Mouse (Mus musculus) myocyte (in vitro differentiated cells): ENCODE results near the gene Synpo2. TPM values are rescaled to one million over a fixed set of nuclear protein-coding genes. Genes with fewer than 3 reads are reported as not detected.
"Not testable (repeated sequence)": the region's sequence is repeated elsewhere in the genome, so short reads cannot be mapped to it uniquely, and the experiment has no call there.

ENCODE experiments used
- H3K27me3 ChIP-seq: one replicate; pipeline ENCODE4 v1.6.1; 2011; ENCODE audit not compliant: control insufficient read depth, insufficient read depth, insufficient read length
- H3K36me3 ChIP-seq: one replicate; pipeline ENCODE4 v1.6.1; 2011; ENCODE audit not compliant: control insufficient read depth, insufficient read depth
- H3K4me2 ChIP-seq: one replicate; pipeline ENCODE4 v1.6.1; 2011; ENCODE audit warnings: low read depth, control low read depth
- H3K4me3 ChIP-seq: one replicate; pipeline ENCODE4 v1.5.1; 2011; ENCODE audit warnings: mild to moderate bottlenecking, control low read depth, moderate library complexity
- H3K79me2 ChIP-seq: one replicate; pipeline ENCODE4 v1.6.1; 2011; ENCODE audit not compliant: control insufficient read depth, insufficient read depth
- H3ac ChIP-seq: one replicate; pipeline ENCODE4 v1.6.1; 2011; ENCODE audit not compliant: control insufficient read depth, insufficient read length
- CEBPB ChIP-seq: IDR thresholded peaks from 2 replicates; pipeline ENCODE4 v1.6.1; 2011; ENCODE audit warnings: mild to moderate bottlenecking, moderate library complexity; ENCODE audit not compliant: poor library complexity, insufficient read depth, severe bottlenecking
- E2F4 ChIP-seq: IDR thresholded peaks from one replicate; pipeline ENCODE4 v1.6.1; 2011; ENCODE audit warnings: mild to moderate bottlenecking, control low read depth, moderate library complexity; ENCODE audit not compliant: insufficient read depth
- MAX ChIP-seq: IDR thresholded peaks from one replicate; pipeline ENCODE4 v1.6.1; 2011; ENCODE audit warnings: low read depth, mild to moderate bottlenecking, control low read depth
- MYOD1 ChIP-seq, 3 experiments: IDR thresholded peaks; one replicate each; pipeline ENCODE4 v1.6.1; 2011; ENCODE audit warnings: control low read depth in 2 of 3, low read depth in 2 of 3, mild to moderate bottlenecking in 2 of 3, moderate library complexity in 1 of 3; ENCODE audit not compliant: insufficient read length in 2 of 3, control insufficient read depth in 1 of 3
- MYOG ChIP-seq, 3 experiments: IDR thresholded peaks; one replicate each; pipeline ENCODE4 v1.6.1; 2011; ENCODE audit warnings: control low read depth in 2 of 3, low read depth in 2 of 3, mild to moderate bottlenecking in 2 of 3; ENCODE audit not compliant: insufficient read length in 2 of 3, control insufficient read depth in 1 of 3, insufficient read depth in 1 of 3
- POLR2A ChIP-seq: IDR thresholded peaks from one replicate; pipeline ENCODE4 v1.6.1; 2011; ENCODE audit warnings: low read depth, mild to moderate bottlenecking, control low read depth, moderate library complexity; ENCODE audit not compliant: insufficient read length
- POLR2AphosphoS2 ChIP-seq: IDR thresholded peaks from one replicate; pipeline ENCODE4 v1.6.1; 2011; ENCODE audit warnings: low read depth, control low read depth; ENCODE audit not compliant: insufficient read length
- REST ChIP-seq: IDR thresholded peaks from one replicate; pipeline ENCODE4 v1.6.1; 2011; ENCODE audit warnings: mild to moderate bottlenecking, control low read depth, moderate library complexity; ENCODE audit not compliant: insufficient read depth, insufficient read length
- SRF ChIP-seq: IDR thresholded peaks from one replicate; pipeline ENCODE4 v1.6.1; 2011; ENCODE audit warnings: low read depth; ENCODE audit not compliant: control insufficient read depth, insufficient read length
- TCF12 ChIP-seq: IDR thresholded peaks from one replicate; pipeline ENCODE4 v1.6.1; 2011; ENCODE audit warnings: mild to moderate bottlenecking, control low read depth; ENCODE audit not compliant: poor library complexity, insufficient read depth, severe bottlenecking
- TCF3 ChIP-seq: IDR thresholded peaks from one replicate; pipeline ENCODE4 v1.6.1; 2011; ENCODE audit warnings: low read depth, control low read depth; ENCODE audit not compliant: insufficient read length
- USF1 ChIP-seq: IDR thresholded peaks from one replicate; pipeline ENCODE4 v1.6.1; 2011; ENCODE audit warnings: low read depth, mild to moderate bottlenecking, control low read depth, moderate library complexity
- polyA plus RNA-seq: library from polyadenylated mRNA; unstranded; fragments of >200 nt; fragmentation: generic; extraction: Trizol; gene quantifications from one replicate; pipeline ENCODE4 v1.2.1, GENCODE M21; 2012; ENCODE audit warnings: missing spikeins

Gene Synpo2
- polyA plus RNA-seq, 1 experiment, result 24.4 TPM

GRCm38 (mm10) chr3:123131151-123131756 is 104.7 kb downstream of the Synpo2 start:
- TF ChIP-seq MAX (no peak), MYOG (IDR thresholded peaks at IDR 0.05; ENCODE audit: control insufficient read depth in 1 of 3, insufficient read depth in 1 of 3, insufficient read length in 2 of 3, low read depth in 2 of 3) (no peak), USF1 (no peak), POLR2A (no peak), E2F4 (no peak), TCF3 (no peak), SRF (no peak), CEBPB (no peak), TCF12 (no peak), MYOD1 (IDR thresholded peaks at IDR 0.05; ENCODE audit: control insufficient read depth in 1 of 3, insufficient read length in 2 of 3, low read depth in 2 of 3) (no peak), POLR2AphosphoS2 (no peak), REST (no peak)
- Histone ChIP-seq H3K27me3 (no peaks in the 10 kb centered on the region), H3ac (no peak overlapping the region), H3K36me3 (no peaks in the 10 kb centered on the region), H3K4me3 (no peak overlapping the region), H3K79me2 (no peaks in the 10 kb centered on the region), H3K4me2 (no peak overlapping the region)

- H3K4me3 ChIP-seq, result no peak overlapping the region
- H3K27me3 ChIP-seq, result no peaks in the 10 kb centered on the region
- no peak overlapping the region for H3ac ChIP-seq
- no peaks in the 10 kb centered on the region for H3K79me2 ChIP-seq
- TF ChIP-seq CEBPB, result no peak
- no peak for TF ChIP-seq TCF3
- no peak for TF ChIP-seq USF1
- no peak for TF ChIP-seq MYOD1 (IDR thresholded peaks at IDR 0.05; ENCODE audit: control insufficient read depth in 1 of 3, insufficient read length in 2 of 3, low read depth in 2 of 3)
- no peak for TF ChIP-seq MYOG (IDR thresholded peaks at IDR 0.05; ENCODE audit: control insufficient read depth in 1 of 3, insufficient read depth in 1 of 3, insufficient read length in 2 of 3, low read depth in 2 of 3)
- TF ChIP-seq MAX, result no peak
- TF ChIP-seq POLR2A, result no peak
- TF ChIP-seq SRF, result no peak
- no peak for TF ChIP-seq TCF12
- TF ChIP-seq E2F4, result no peak
- no peak for TF ChIP-seq REST
- no peak for TF ChIP-seq POLR2AphosphoS2
- H3K36me3 ChIP-seq, result no peaks in the 10 kb centered on the region
- H3K4me2 ChIP-seq, result no peak overlapping the region
Observed at GRCm38 (mm10) chr3:123130314-123131150, 105.4 kb downstream of the Synpo2 start.

GRCm38 (mm10) chr3:123128781-123129180 is 107.2 kb downstream of the Synpo2 start:
- Histone ChIP-seq H3K4me3 (no peak overlapping the region), H3ac (no peak overlapping the region), H3K4me2 (no peak overlapping the region), H3K27me3 (no peaks in the 10 kb centered on the region), H3K79me2 (no peaks in the 10 kb centered on the region), H3K36me3 (no peaks in the 10 kb centered on the region)
- TF ChIP-seq USF1, result no peak
- TF ChIP-seq TCF12, result no peak
- TF ChIP-seq E2F4, result no peak
- TF ChIP-seq CEBPB, result no peak
- no peak for TF ChIP-seq REST
- no peak for TF ChIP-seq MYOD1 (IDR thresholded peaks at IDR 0.05; ENCODE audit: control insufficient read depth in 1 of 3, insufficient read length in 2 of 3, low read depth in 2 of 3)
- no peak for TF ChIP-seq POLR2A
- TF ChIP-seq SRF, result no peak
- TF ChIP-seq MYOG (IDR thresholded peaks at IDR 0.05; ENCODE audit: control insufficient read depth in 1 of 3, insufficient read depth in 1 of 3, insufficient read length in 2 of 3, low read depth in 2 of 3), result no peak
- no peak for TF ChIP-seq MAX
- no peak for TF ChIP-seq TCF3
- TF ChIP-seq POLR2AphosphoS2, result no peak

- Histone ChIP-seq H3K4me2 (no peak overlapping the region), H3K36me3 (no peaks in the 10 kb centered on the region), H3K79me2 (no peaks in the 10 kb centered on the region), H3K4me3 (no peak overlapping the region), H3K27me3 (no peaks in the 10 kb centered on the region), H3ac (no peak overlapping the region)
- TF ChIP-seq POLR2AphosphoS2, result no peak
- TF ChIP-seq SRF, result no peak
- no peak for TF ChIP-seq MAX
- no peak for TF ChIP-seq CEBPB
- no peak for TF ChIP-seq TCF12
- TF ChIP-seq E2F4, result no peak
- TF ChIP-seq MYOD1 (IDR thresholded peaks at IDR 0.05; ENCODE audit: control insufficient read depth in 1 of 3, insufficient read length in 2 of 3, low read depth in 2 of 3), result no peak
- no peak for TF ChIP-seq TCF3
- TF ChIP-seq USF1, result no peak
- TF ChIP-seq MYOG (IDR thresholded peaks at IDR 0.05; ENCODE audit: control insufficient read depth in 1 of 3, insufficient read depth in 1 of 3, insufficient read length in 2 of 3, low read depth in 2 of 3), result no peak
- no peak for TF ChIP-seq REST
- no peak for TF ChIP-seq POLR2A
Observed at GRCm38 (mm10) chr3:123128091-123128490, 107.9 kb downstream of the Synpo2 start.

GRCm38 (mm10) chr3:123126741-123127140 is 109.2 kb downstream of the Synpo2 start:
- H3K27me3 ChIP-seq, H3K4me3 ChIP-seq: not testable (repeated sequence)

More at GRCm38 (mm10) chr3:123126741-123127140, 109.2 kb downstream of the Synpo2 start:
- H3K79me2 ChIP-seq, H3K4me2 ChIP-seq, H3ac ChIP-seq, H3K36me3 ChIP-seq: not testable (repeated sequence)
